In genomic region chr2:60747590-60747989, GRCm38 (mm10) we compare ENCODE assay signal across 8 mouse cellular contexts. TPM values are rescaled to one million over a fixed set of nuclear protein-coding genes. Genes with fewer than 3 reads are reported as not detected.
DNase-seq lines count a peak whose midpoint lies in the region; ATAC-seq and TF ChIP-seq lines count a peak whose summit lies in the region.

No protein-coding gene starts in this region.

- TF ChIP-seq EP300 in lung, postnatal 0 days (IDR thresholded peaks at IDR 0.05), result no peak; the same call in 1 of the 2 replicates

- no peak overlapping the region for H3K4me2 ChIP-seq in kidney, embryonic 14.5 days (replicated peaks; ENCODE audit: low read depth, low read length)
- H3K4me2 ChIP-seq in lung, postnatal 0 days (replicated peaks; ENCODE audit: low read depth, low read length), result no peak overlapping the region
- H3K4me2 ChIP-seq in forebrain, embryonic 16.5 days (ENCODE audit: low read length), result no peak overlapping the region

- TF ChIP-seq CTCF in embryonic fibroblast, embryonic 13.5 days (IDR thresholded peaks at IDR 0.05; ENCODE audit: borderline replicate concordance, insufficient read depth, low read length), result no peak
- TF ChIP-seq CTCF in lung, postnatal 0 days (IDR thresholded peaks at IDR 0.05), result peak; percentile 47

- H3K4me1 ChIP-seq in kidney, embryonic 14.5 days (ENCODE audit: control insufficient read depth, insufficient read depth, low read length), result no peaks in the 10 kb centered on the region
- peaks cover 18% of the 10 kb centered on the region for H3K4me1 ChIP-seq in embryonic fibroblast, embryonic 13.5 days (ENCODE audit: control insufficient read depth, insufficient read depth, low read length)
- H3K4me1 ChIP-seq in lung, postnatal 0 days (ENCODE audit: insufficient read depth, low read depth, low read length), result no peaks in the 10 kb centered on the region
- no peaks in the 10 kb centered on the region for H3K4me1 ChIP-seq in forebrain, embryonic 16.5 days (replicated peaks; ENCODE audit: control insufficient read depth, insufficient read depth, low read length)

- H3K9me3 ChIP-seq in kidney, embryonic 14.5 days (ENCODE audit: control insufficient read depth, low read length), result no peaks in the 10 kb centered on the region
- H3K9me3 ChIP-seq in lung, postnatal 0 days (ENCODE audit: low read length), result no peaks in the 10 kb centered on the region
- H3K9me3 ChIP-seq in forebrain, embryonic 16.5 days (ENCODE audit: control insufficient read depth, low read length), result no peaks in the 10 kb centered on the region

- TF ChIP-seq POLR2A in embryonic fibroblast, embryonic 13.5 days (IDR thresholded peaks at IDR 0.05; ENCODE audit: low read depth, low read length), result no peak

- no peaks in the 10 kb centered on the region for H3K27me3 ChIP-seq in kidney, embryonic 14.5 days (ENCODE audit: control insufficient read depth, insufficient read depth, low read length)
- H3K27me3 ChIP-seq in lung, postnatal 0 days (replicated peaks; ENCODE audit: insufficient read depth, low read length), result no peaks in the 10 kb centered on the region
- H3K27me3 ChIP-seq in forebrain, embryonic 16.5 days (replicated peaks; ENCODE audit: control insufficient read depth, insufficient read depth, low read length), result no peaks in the 10 kb centered on the region

- no peak for DNase-seq in kidney, adult 8-10 months
- peak; percentile 52 to 59 for DNase-seq in heart, postnatal 10 days
- peak; percentile 76 for DNase-seq in lung, postnatal 0 days (ENCODE audit: low spot score)
- no peak for DNase-seq in ovary, postnatal 10 days (ENCODE audit: low spot score)
- DNase-seq in left cerebral cortex, postnatal 10 days (ENCODE audit: extremely low spot score in 1 of 2, low spot score in 2 of 2), result no peak

- WGBS in kidney, embryonic 14.5 days, result 61% methylated on average over 3 of the region's 3 CpGs
- WGBS in lung, postnatal 0 days, result 32% methylated on average over 3 of the region's 3 CpGs
- 82% methylated on average over 3 of the region's 3 CpGs for WGBS in forebrain, embryonic 16.5 days

- no peak overlapping the region for H3K27ac ChIP-seq in kidney, embryonic 14.5 days (ENCODE audit: low read depth, low read length)
- H3K27ac ChIP-seq in embryonic fibroblast, embryonic 13.5 days (ENCODE audit: insufficient read depth, low read length), result peak overlapping the region; percentile 59
- H3K27ac ChIP-seq in lung, postnatal 0 days (ENCODE audit: low read length), result no peak overlapping the region
- H3K27ac ChIP-seq in forebrain, embryonic 16.5 days (ENCODE audit: low read length), result no peak overlapping the region

- no peak overlapping the region for H3K9ac ChIP-seq in kidney, embryonic 14.5 days (ENCODE audit: low read depth, low read length)
- H3K9ac ChIP-seq in lung, postnatal 0 days (replicated peaks; ENCODE audit: low read depth), result no peak overlapping the region
- no peak overlapping the region for H3K9ac ChIP-seq in forebrain, embryonic 16.5 days (replicated peaks; ENCODE audit: low read depth, low read length)

- ATAC-seq in kidney, embryonic 14.5 days (ENCODE audit: low FRiP score, low TSS enrichment), result peak; percentile 70
- peak; percentile 88 for ATAC-seq in lung, postnatal 0 days
- ATAC-seq in forebrain, embryonic 16.5 days, result no peak

- H3K36me3 ChIP-seq in kidney, embryonic 14.5 days (ENCODE audit: control insufficient read depth, insufficient read depth, low read length), result no peaks in the 10 kb centered on the region; the same call in 1 of the 2 replicates
- no peaks in the 10 kb centered on the region for H3K36me3 ChIP-seq in lung, postnatal 0 days (ENCODE audit: insufficient read depth, low read length)
- H3K36me3 ChIP-seq in forebrain, embryonic 16.5 days (ENCODE audit: control insufficient read depth, insufficient read depth), result no peaks in the 10 kb centered on the region

- intact Hi-C loops in heart, postnatal 10 days (cut with DNase I), result no loop called here
- intact Hi-C loops in left cerebral cortex, postnatal 10 days (cut with DNase I), result no loop called here

- H3K4me3 ChIP-seq in kidney, embryonic 14.5 days (ENCODE audit: low read length), result no peak overlapping the region
- no peak overlapping the region for H3K4me3 ChIP-seq in embryonic fibroblast, embryonic 13.5 days (ENCODE audit: insufficient read depth, low read length)
- no peak overlapping the region for H3K4me3 ChIP-seq in lung, postnatal 0 days (ENCODE audit: low read depth, low read length)
- H3K4me3 ChIP-seq in forebrain, embryonic 16.5 days (replicated peaks; ENCODE audit: low read length), result no peak overlapping the region

RNA-seq across cellular contexts. Expression of gene Itgb6, which starts 25.1 kb away (rescaled TPM):
- 3.4 and 8.9 TPM in 2 replicates for polyA plus RNA-seq in kidney, embryonic 14.5 days (2014; fragmentation: Nextera tagmentation; extraction: Ambion mirVana)
- polyA plus RNA-seq in embryonic fibroblast, embryonic 13.5 days (2011; ENCODE audit: insufficient read length, low read depth, missing spikeins), result not detected in 2 replicates
- 10 to 100 TPM in 1 of 2 experiments, 1 to 10 TPM in 1; 8.6 to 18.1 TPM for total RNA-seq in heart, postnatal 10 days (2021)
- 19.2 and 22.4 TPM in 2 replicates for polyA plus RNA-seq in lung, postnatal 0 days (2015; fragmentation: Nextera tagmentation; extraction: Ambion mirVana)
- polyA plus RNA-seq in forebrain, embryonic 16.5 days (2015; fragmentation: Nextera tagmentation; extraction: Ambion mirVana), result not detected in 2 replicates
- total RNA-seq in left cerebral cortex, postnatal 10 days (2021), result under 1 TPM in 1 of 2 experiments, not detected in 1; 0.14 TPM

Comparison
In these comparisons a context has a peak if more than half of its experiments do, and no peak if none do; other contexts are left out.
1. DNase-seq: peak in heart, postnatal 10 days (2 of 2) and lung, postnatal 0 days (single experiment); none in kidney, adult 8-10 months (0 of 2), ovary, postnatal 10 days (single experiment) and left cerebral cortex, postnatal 10 days (0 of 2).